Mouse (Mus musculus) limb, embryonic 11.5 days (tissue): ENCODE results near the gene Scgb1c1. TPM values are rescaled to one million over a fixed set of nuclear protein-coding genes. Genes with fewer than 3 reads are reported as not detected.

Experiments used
- ATAC-seq: fragments of 200-750 bp; cut with Nextera tagmentation; 2 replicates; pipeline ENCODE4 v1.8.0; 2017; ENCODE audit warnings: low read depth; ENCODE audit not compliant: insufficient number of reproducible peaks, low FRiP score, low TSS enrichment
- DNase-seq: peaks from one replicate; pipeline ENCODE4 v3.0.0-alpha.2; 2015; ENCODE audit warnings: low spot score
- H3K27ac ChIP-seq: fragments of 300-500 bp; sonication (generic); replicated peaks from 2 replicates; pipeline ENCODE4 v1.5.1; 2014; ENCODE audit warnings: low read depth, mild to moderate bottlenecking, low read length
- H3K27me3 ChIP-seq: fragments of 300-500 bp; sonication (generic); 2 replicates; pipeline ENCODE4 v1.6.1; 2014; ENCODE audit warnings: mild to moderate bottlenecking, low read length, mixed read lengths; ENCODE audit not compliant: control insufficient read depth, insufficient read depth
- H3K36me3 ChIP-seq: fragments of 300-500 bp; sonication (generic); 2 replicates; pipeline ENCODE4 v1.6.1; 2014; ENCODE audit warnings: mild to moderate bottlenecking, low read length, moderate library complexity, mixed read lengths; ENCODE audit not compliant: control insufficient read depth, insufficient read depth
- H3K4me1 ChIP-seq: fragments of 300-500 bp; sonication (generic); 2 replicates; pipeline ENCODE4 v1.6.1; 2014; ENCODE audit warnings: low read length, mixed read lengths; ENCODE audit not compliant: control insufficient read depth, insufficient read depth
- H3K4me2 ChIP-seq: fragments of 300-500 bp; sonication (generic); 2 replicates; pipeline ENCODE4 v1.6.1; 2014; ENCODE audit warnings: low read depth, mild to moderate bottlenecking, moderate library complexity; ENCODE audit not compliant: severe bottlenecking
- H3K4me3 ChIP-seq: fragments of 300-500 bp; sonication (generic); 2 replicates; pipeline ENCODE4 v1.5.1; 2014; ENCODE audit warnings: low read depth, low read length
- H3K9ac ChIP-seq: fragments of 300-500 bp; sonication (generic); 2 replicates; pipeline ENCODE4 v1.6.1; 2014; ENCODE audit warnings: mild to moderate bottlenecking, low read length
- H3K9me3 ChIP-seq: fragments of 300-500 bp; sonication (generic); 2 replicates; pipeline ENCODE4 v1.6.1; 2016; ENCODE audit warnings: low read length; ENCODE audit not compliant: control insufficient read depth
- whole genome bisulfite sequencing: fragments of 180-500 bp; shearing (Covaris S2); extraction: QIAGEN DNeasy Blood & Tissue Kit; methylation state at CpG from one replicate; pipeline ENCODE4 v1.1.7; 2014; 5-methylcytosine and 5-hydroxymethylcytosine counted together
- polyA plus RNA-seq: library from polyadenylated mRNA; unstranded; fragments of >200 nt; fragmentation: Nextera tagmentation; extraction: Ambion mirVana; gene quantifications from 2 replicates; pipeline ENCODE4 v1.2.1, GENCODE M21; 2014

Scgb1c1 gene
- polyA plus RNA-seq, 1 experiment from 2014 or later, result not detected

GRCm38 (mm10) chr7:140857550-140858505, 12.5 kb downstream of the Scgb1c1 start, which contains the start of gene Bet1l:
Gene Bet1l (minus strand): TSS chr7:140857577.
- H3K4me2 ChIP-seq, result peak within 1 kb of the TSS; percentile 100
- peak within 1 kb of the TSS; percentile 82 for H3K9ac ChIP-seq
- H3K4me1 ChIP-seq, result peaks cover 12% of the 10 kb centered on the region
- 41% methylated on average over 40 of the region's 40 CpGs for WGBS
- peak within 1 kb of the TSS; percentile 45; the same call in 1 of the 2 replicates for H3K27ac ChIP-seq
- DNase-seq (no peak), ATAC-seq (peak; percentile 31; the same call in 1 of the 2 replicates)
- peak within 1 kb of the TSS; percentile 74 for H3K4me3 ChIP-seq
- no peaks in the 10 kb centered on the region for H3K27me3 ChIP-seq
- peaks cover 11% of the 10 kb centered on the region; the same call in 1 of the 2 replicates for H3K36me3 ChIP-seq
- H3K9me3 ChIP-seq, result no peaks in the 10 kb centered on the region

- Histone ChIP-seq H3K4me2 (no peak overlapping the region), H3K27me3 (no peaks in the 10 kb centered on the region), H3K27ac (no peak overlapping the region), H3K36me3 (peaks cover 11% of the 10 kb centered on the region; the same call in 1 of the 2 replicates), H3K9me3 (no peaks in the 10 kb centered on the region), H3K9ac (no peak overlapping the region), H3K4me1 (peaks cover 12% of the 10 kb centered on the region), H3K4me3 (no peak overlapping the region)
- 95% methylated on average over 8 of the region's 8 CpGs for WGBS
- ATAC-seq, result no peak
- no peak for DNase-seq
These were observed 13.4 kb downstream of the Scgb1c1 start for GRCm38 (mm10) chr7:140858746-140859145.

- no peak overlapping the region for H3K27ac ChIP-seq
- peaks cover 9% of the 10 kb centered on the region; the same call in 1 of the 2 replicates for H3K36me3 ChIP-seq
- H3K9ac ChIP-seq, result no peak overlapping the region
- no peak for DNase-seq
- WGBS, result 67% methylated on average over 6 of the region's 6 CpGs
- no peak overlapping the region for H3K4me2 ChIP-seq
- no peaks in the 10 kb centered on the region for H3K9me3 ChIP-seq
- H3K4me1 ChIP-seq, result peaks cover 12% of the 10 kb centered on the region
- H3K4me3 ChIP-seq, result no peak overlapping the region
- no peaks in the 10 kb centered on the region for H3K27me3 ChIP-seq
- no peak for ATAC-seq
These were observed 14.7 kb downstream of the Scgb1c1 start for GRCm38 (mm10) chr7:140859997-140860396.

GRCm38 (mm10) chr7:140860728-140861127, 15.4 kb downstream of the Scgb1c1 start:
- Histone ChIP-seq H3K4me1 (peaks cover 7% of the 10 kb centered on the region), H3K27ac (no peak overlapping the region), H3K4me2 (no peak overlapping the region), H3K27me3 (no peaks in the 10 kb centered on the region), H3K9me3 (no peaks in the 10 kb centered on the region), H3K9ac (no peak overlapping the region), H3K4me3 (no peak overlapping the region), H3K36me3 (peaks cover 9% of the 10 kb centered on the region; the same call in 1 of the 2 replicates)
- WGBS, result 85% methylated on average over 5 of the region's 5 CpGs
- DNase-seq (no peak), ATAC-seq (no peak)

GRCm38 (mm10) chr7:140864761-140865160, 19.4 kb downstream of the Scgb1c1 start:
- no peak overlapping the region for H3K27ac ChIP-seq
- H3K36me3 ChIP-seq, result peaks cover 12% of the 10 kb centered on the region
- no peak overlapping the region for H3K4me2 ChIP-seq
- no peaks in the 10 kb centered on the region for H3K9me3 ChIP-seq
- H3K9ac ChIP-seq, result no peak overlapping the region
- DNase-seq, result no peak
- no peak for ATAC-seq
- H3K4me1 ChIP-seq, result no peaks in the 10 kb centered on the region
- no peak overlapping the region for H3K4me3 ChIP-seq
- 87% methylated on average over 12 of the region's 12 CpGs for WGBS
- no peaks in the 10 kb centered on the region for H3K27me3 ChIP-seq

- no peak for DNase-seq
- Histone ChIP-seq H3K27ac (no peak overlapping the region), H3K36me3 (peaks cover 5% of the 10 kb centered on the region; the same call in 1 of the 2 replicates), H3K4me3 (no peak overlapping the region), H3K4me1 (no peaks in the 10 kb centered on the region), H3K9ac (no peak overlapping the region), H3K9me3 (no peaks in the 10 kb centered on the region), H3K27me3 (no peaks in the 10 kb centered on the region), H3K4me2 (no peak overlapping the region)
- 89% methylated on average over 4 of the region's 4 CpGs for WGBS
- ATAC-seq, result no peak
These were observed 28.9 kb downstream of the Scgb1c1 start for GRCm38 (mm10) chr7:140874224-140874623.

- H3K4me1 ChIP-seq, result no peaks in the 10 kb centered on the region
- no peak for DNase-seq
- peaks cover 2% of the 10 kb centered on the region; the same call in 1 of the 2 replicates for H3K36me3 ChIP-seq
- H3K9ac ChIP-seq, result no peak overlapping the region
- ATAC-seq, result no peak
- H3K4me3 ChIP-seq, result no peak overlapping the region
- H3K4me2 ChIP-seq, result no peak overlapping the region
- 78% methylated on average over 6 of the region's 6 CpGs for WGBS
- no peaks in the 10 kb centered on the region for H3K9me3 ChIP-seq
- H3K27ac ChIP-seq, result no peak overlapping the region
- no peaks in the 10 kb centered on the region for H3K27me3 ChIP-seq
These were observed 32.0 kb downstream of the Scgb1c1 start for GRCm38 (mm10) chr7:140877364-140877763.

- ATAC-seq, result no peak
- no peak overlapping the region for H3K4me3 ChIP-seq
- no peaks in the 10 kb centered on the region for H3K27me3 ChIP-seq
- H3K9ac ChIP-seq, result no peak overlapping the region
- no peak overlapping the region for H3K27ac ChIP-seq
- peaks cover 7% of the 10 kb centered on the region for H3K36me3 ChIP-seq
- H3K9me3 ChIP-seq, result no peaks in the 10 kb centered on the region
- no peaks in the 10 kb centered on the region for H3K4me1 ChIP-seq
- H3K4me2 ChIP-seq, result no peak overlapping the region
- no peak for DNase-seq
- WGBS, result 90% methylated on average over 7 of the region's 7 CpGs
These were observed 34.0 kb downstream of the Scgb1c1 start for GRCm38 (mm10) chr7:140879355-140879754.
